Mouse (Mus musculus) cerebellum, adult 2 months (tissue): ENCODE data around the gene Whrn.

ENCODE experiments used
- CTCF ChIP-seq: fragments of 200-500 bp; IDR thresholded peaks from 2 replicates; pipeline ENCODE4 v1.5.1; 2011; ENCODE audit warnings: low read depth, mild to moderate bottlenecking, control low read depth, low read length, moderate library complexity, borderline replicate concordance; ENCODE audit not compliant: insufficient read depth
- POLR2A ChIP-seq: fragments of 200-500 bp; IDR thresholded peaks from 2 replicates; pipeline ENCODE4 v1.6.1; 2011; ENCODE audit warnings: low read length, control low read depth, borderline replicate concordance; ENCODE audit not compliant: insufficient read depth

- TF ChIP-seq CTCF (no peak), POLR2A (no peak)
Measured at GRCm38 (mm10) chr4:63423231-63423630, 72.6 kb downstream of the Whrn start.
